Mouse (Mus musculus): Measurements from ENCODE around the gene Serpina1d. TPM values are rescaled to one million over a fixed set of nuclear protein-coding genes. Genes with fewer than 3 reads are reported as not detected.
"Not testable (repeated sequence)": the region's sequence is repeated elsewhere in the genome, so short reads cannot be mapped to it uniquely, and the experiment has no call there.

The Serpina1d gene
- 10 to 100 TPM in 1 of 2 experiments, under 1 TPM in 1; 0.28 to 12.3 TPM for total RNA-seq (2021)
- polyA plus RNA-seq (2012; rRNA removed) = 1.8 TPM in 1 of 2 replicates, not detected in the other
- long read RNA-seq = 0 reads

- DNase-seq = not testable (repeated sequence)
Measured at GRCm38 (mm10) chr12:103773246-103773851, at the start of gene Serpina1d. Serpina1d (minus strand) TSS chr12:103773592.

DNA sequence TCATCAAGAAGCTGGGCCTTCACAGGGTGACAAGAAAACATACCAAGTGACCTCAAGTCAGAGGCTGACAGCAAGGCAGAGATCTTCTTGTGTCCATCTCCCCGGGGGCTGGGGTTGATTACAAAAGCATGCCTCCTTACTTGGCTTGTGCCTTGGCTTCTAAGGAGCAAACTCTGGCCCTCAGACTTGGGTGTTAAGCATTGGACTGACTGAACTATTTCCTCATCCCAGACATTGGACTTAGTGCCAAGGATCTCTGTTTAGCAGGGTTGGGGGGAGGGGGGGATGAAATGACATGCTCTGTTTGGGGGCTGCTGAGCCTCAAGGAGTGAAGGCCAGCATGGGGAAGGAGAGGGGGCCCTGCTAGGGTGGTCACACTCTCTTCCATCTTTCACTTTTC lies 2.8 kb downstream of the Serpina1d start:
- DNase-seq = peak; percentile 30

- not testable (repeated sequence) for DNase-seq
Measured at GRCm38 (mm10) chr12:103763083-103763482, 10.3 kb downstream of the Serpina1d start.

DNA sequence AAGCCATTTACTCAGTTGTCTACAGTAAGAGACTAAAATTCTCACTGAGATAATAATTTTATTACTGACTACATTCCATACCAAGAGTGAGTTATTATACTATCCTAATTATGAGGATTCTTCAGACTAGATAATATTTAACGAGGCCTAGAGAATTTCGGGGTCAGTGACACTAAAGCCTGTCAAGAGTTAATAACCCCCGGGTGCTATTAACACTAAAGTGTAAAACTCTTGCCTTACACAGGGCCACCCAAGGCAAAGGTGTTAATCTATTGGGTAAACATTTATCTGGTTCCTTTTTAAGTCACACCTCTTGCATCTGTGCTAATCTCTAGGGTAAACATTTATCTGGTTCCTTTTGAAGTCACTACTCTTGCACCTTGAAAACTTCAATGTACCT lies 13.1 kb downstream of the Serpina1d start:
- not testable (repeated sequence) for DNase-seq

GRCm38 (mm10) chr12:103745957-103746356 lies 27.4 kb downstream of the Serpina1d start:
- not testable (repeated sequence) for DNase-seq

GRCm38 (mm10) chr12:103737791-103738580 lies 35.4 kb downstream of the Serpina1d start:
- not testable (repeated sequence) for DNase-seq

- not testable (repeated sequence) for DNase-seq
Measured at GRCm38 (mm10) chr12:103735566-103735965, 37.8 kb downstream of the Serpina1d start.

- DNase-seq = not testable (repeated sequence)
Measured at GRCm38 (mm10) chr12:103735101-103735500, 38.3 kb downstream of the Serpina1d start.

Other genes with a start within 250 kb of the Serpina1d start
- 1 to 10 TPM; 2.9 to 4.8 TPM for gene Ppp4r4, start 241.3 kb downstream of the Serpina1d start, total RNA-seq (2021)
- 0.98 and 2.1 TPM in 2 replicates for gene Ppp4r4, start 241.3 kb downstream of the Serpina1d start, polyA plus RNA-seq (2012; rRNA removed)
- gene Serpina10, start 142.1 kb downstream of the Serpina1d start, total RNA-seq (2021) = under 1 TPM in 1 of 2 experiments, not detected in 1; 0.46 TPM
- gene Serpina10, start 142.1 kb downstream of the Serpina1d start, polyA plus RNA-seq (2012; rRNA removed) = not detected in 2 replicates
- 1 to 10 TPM; 1.7 to 5.4 TPM for gene Serpina6, start 116.4 kb downstream of the Serpina1d start, total RNA-seq (2021)
- 0.27 and 1.3 TPM in 2 replicates for gene Serpina6, start 116.4 kb downstream of the Serpina1d start, polyA plus RNA-seq (2012; rRNA removed)
- gene Serpina16, start 97.5 kb downstream of the Serpina1d start, total RNA-seq (2021) = not detected
- 0.10 TPM in 1 of 2 replicates, not detected in the other for gene Serpina16, start 97.5 kb downstream of the Serpina1d start, polyA plus RNA-seq (2012; rRNA removed)
- gene Serpina1f, start 78.1 kb downstream of the Serpina1d start, total RNA-seq (2021) = not detected
- not detected in 2 replicates for gene Serpina1f, start 78.1 kb downstream of the Serpina1d start, polyA plus RNA-seq (2012; rRNA removed)
- gene Serpina1b, start 56.8 kb upstream of the Serpina1d start, total RNA-seq (2021) = 10 to 100 TPM in 1 of 2 experiments, 1 to 10 TPM in 1; 1.3 to 29.8 TPM
- 1.9 and 6.7 TPM in 2 replicates for gene Serpina1b, start 56.8 kb upstream of the Serpina1d start, polyA plus RNA-seq (2012; rRNA removed)
- gene Serpina1a, start 90.0 kb upstream of the Serpina1d start, total RNA-seq (2021) = 1 to 10 TPM; 1.8 to 9.7 TPM
- gene Serpina1a, start 90.0 kb upstream of the Serpina1d start, polyA plus RNA-seq (2012; rRNA removed) = 1.8 and 5.5 TPM in 2 replicates
- 10 to 100 TPM in 1 of 2 experiments, under 1 TPM in 1; 0.38 to 20.9 TPM for gene Serpina1c, start 131.3 kb upstream of the Serpina1d start, total RNA-seq (2021)
- 0.93 and 3.8 TPM in 2 replicates for gene Serpina1c, start 131.3 kb upstream of the Serpina1d start, polyA plus RNA-seq (2012; rRNA removed)
- gene Serpina1e, start 185.4 kb upstream of the Serpina1d start, total RNA-seq (2021) = 10 to 100 TPM in 1 of 2 experiments, 1 to 10 TPM in 1; 1.9 to 15.5 TPM
- 0.15 and 1.0 TPM in 2 replicates for gene Serpina1e, start 185.4 kb upstream of the Serpina1d start, polyA plus RNA-seq (2012; rRNA removed)
- gene Serpina11, start 216.4 kb upstream of the Serpina1d start, total RNA-seq (2021) = under 1 TPM in 1 of 2 experiments, not detected in 1; 0.63 TPM
- gene Serpina11, start 216.4 kb upstream of the Serpina1d start, polyA plus RNA-seq (2012; rRNA removed) = 0.07 TPM in 1 of 2 replicates, not detected in the other
- gene Serpina9, start 240.2 kb upstream of the Serpina1d start, total RNA-seq (2021) = not detected
- not detected in 2 replicates for gene Serpina9, start 240.2 kb upstream of the Serpina1d start, polyA plus RNA-seq (2012; rRNA removed)